Mouse (Mus musculus) small intestine, adult 2 months (tissue): ENCODE results near the gene Lipo4.

ENCODE experiments used
- CTCF ChIP-seq: fragments of 200-500 bp; IDR thresholded peaks from 2 replicates; pipeline ENCODE4 v1.5.1; 2012; ENCODE audit warnings: low read depth, mild to moderate bottlenecking, control low read depth, inconsistent platforms, low read length, moderate library complexity, mixed read lengths; ENCODE audit not compliant: insufficient replicate concordance, insufficient read length; ENCODE audit errors: extremely low read depth
- POLR2A ChIP-seq: fragments of 200-500 bp; IDR thresholded peaks from 2 replicates; pipeline ENCODE4 v1.6.1; 2012; ENCODE audit warnings: low read depth, mild to moderate bottlenecking, control low read depth, inconsistent platforms, low read length, moderate library complexity

DNA sequence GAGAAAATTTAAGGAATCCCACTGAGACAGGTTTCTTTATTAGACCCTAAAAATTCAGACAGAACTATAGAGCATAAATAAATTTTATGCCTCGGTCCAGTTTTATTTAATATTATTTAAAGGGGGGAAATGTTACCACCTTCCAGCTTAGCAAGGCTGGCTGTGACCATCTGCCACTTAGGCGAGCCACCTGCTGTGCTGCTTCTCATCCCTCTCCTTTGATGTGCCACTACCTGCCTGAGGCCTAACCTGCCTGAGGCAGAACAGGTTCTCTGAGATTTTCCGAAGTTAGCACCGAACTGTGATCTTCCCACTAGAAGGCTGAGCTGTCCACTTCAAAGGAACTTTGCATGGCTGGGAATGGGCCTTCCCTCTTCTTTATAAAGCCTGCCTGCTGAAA is 63.9 kb downstream of the Lipo4 start:
- TF ChIP-seq CTCF (no peak), POLR2A (no peak)
